Mouse (Mus musculus) lung, embryonic 14.5 days (tissue): ENCODE data around the gene Serpini1. TPM values are rescaled to one million over a fixed set of nuclear protein-coding genes. Genes with fewer than 3 reads are reported as not detected.

Experiments
- ATAC-seq: fragments of 200-750 bp; cut with Nextera tagmentation; 2 replicates; pipeline ENCODE4 v1.8.0; 2017; ENCODE audit warnings: mild to moderate bottlenecking, moderate TSS enrichment, moderate library complexity; ENCODE audit not compliant: insufficient read depth
- DNase-seq: peaks from one replicate; pipeline ENCODE4 v3.0.0-alpha.2; 2015
- H3K27ac ChIP-seq: fragments of 300-500 bp; sonication (generic); 2 replicates; pipeline ENCODE4 v1.5.1; 2014; ENCODE audit warnings: low read depth, mild to moderate bottlenecking, moderate library complexity
- H3K27me3 ChIP-seq: fragments of 300-500 bp; sonication (generic); 2 replicates; pipeline ENCODE4 v1.6.1; 2014; ENCODE audit warnings: low read length, control low read depth; ENCODE audit not compliant: insufficient read depth
- H3K36me3 ChIP-seq: fragments of 300-500 bp; sonication (generic); 2 replicates; pipeline ENCODE4 v1.6.1; 2014; ENCODE audit warnings: control low read depth; ENCODE audit not compliant: insufficient read depth
- H3K4me1 ChIP-seq: fragments of 300-500 bp; sonication (generic); 2 replicates; pipeline ENCODE4 v1.6.1; 2014; ENCODE audit warnings: antibody characterized with exemption, control low read depth; ENCODE audit not compliant: insufficient read depth
- H3K4me2 ChIP-seq: fragments of 300-500 bp; sonication (generic); 2 replicates; pipeline ENCODE4 v1.6.1; 2014; ENCODE audit warnings: mild to moderate bottlenecking
- H3K4me3 ChIP-seq: fragments of 300-500 bp; sonication (generic); 2 replicates; pipeline ENCODE4 v1.5.1; 2014; ENCODE audit warnings: low read depth, low read length
- H3K9ac ChIP-seq: fragments of 300-500 bp; sonication (generic); 2 replicates; pipeline ENCODE4 v1.6.1; 2014
- H3K9me3 ChIP-seq: fragments of 300-500 bp; sonication (generic); 2 replicates; pipeline ENCODE4 v1.6.1; 2016; ENCODE audit warnings: low read depth, low read length, control low read depth
- CTCF ChIP-seq: IDR thresholded peaks from 2 replicates; pipeline ENCODE4 v1.5.1; 2016; ENCODE audit warnings: antibody characterized with exemption, low read depth
- WGBS: fragments of 180-500 bp; shearing (Covaris S2); extraction: QIAGEN DNeasy Blood & Tissue Kit; methylation state at CpG from one replicate; pipeline ENCODE4 v1.1.7; 2014; 5-methylcytosine and 5-hydroxymethylcytosine counted together
- polyA plus RNA-seq: library from polyadenylated mRNA; unstranded; fragments of >200 nt; fragmentation: Nextera tagmentation; extraction: Ambion mirVana; gene quantifications from 2 replicates; pipeline ENCODE4 v1.2.1, GENCODE M21; 2014

Gene Serpini1
- polyA plus RNA-seq, 1 experiment from 2014 or later: 1.6 TPM

DNA sequence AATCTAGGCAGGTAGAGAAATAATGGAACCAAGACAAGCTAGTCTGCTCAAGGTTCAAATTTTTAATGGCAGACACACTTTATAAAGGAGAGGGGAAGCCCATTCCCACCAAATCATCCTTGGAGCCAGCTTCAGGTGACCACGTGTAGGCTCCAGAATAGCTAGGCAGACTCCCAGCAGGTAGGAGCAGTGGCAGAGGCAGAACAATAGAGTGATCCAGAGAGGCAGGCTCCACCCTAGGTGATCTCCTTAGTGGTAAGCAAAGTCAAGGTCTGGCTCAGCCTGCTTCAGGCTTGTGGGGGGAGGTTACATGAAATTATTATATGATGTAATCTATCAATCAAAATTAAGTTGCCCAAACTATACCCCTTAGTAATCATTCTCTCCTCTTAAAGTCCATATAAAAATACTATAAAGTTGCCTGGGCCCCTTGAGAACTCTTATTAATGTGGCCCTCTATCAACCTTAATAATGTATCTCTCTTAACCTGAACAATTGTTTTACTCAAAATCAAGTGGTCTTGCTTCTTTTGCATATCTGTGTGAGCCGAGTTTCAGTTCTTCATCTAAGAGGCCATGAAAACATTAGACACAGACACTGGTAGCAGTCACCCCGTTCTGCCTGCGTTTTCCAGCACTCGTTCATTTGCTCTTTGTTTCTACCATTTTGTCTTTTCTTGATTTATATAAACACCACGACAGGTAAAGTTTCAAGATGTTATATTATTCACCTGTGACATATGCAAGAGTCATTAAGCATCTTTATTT is 98.4 kb downstream of the Serpini1 start:
- ATAC-seq: no peak

DNA sequence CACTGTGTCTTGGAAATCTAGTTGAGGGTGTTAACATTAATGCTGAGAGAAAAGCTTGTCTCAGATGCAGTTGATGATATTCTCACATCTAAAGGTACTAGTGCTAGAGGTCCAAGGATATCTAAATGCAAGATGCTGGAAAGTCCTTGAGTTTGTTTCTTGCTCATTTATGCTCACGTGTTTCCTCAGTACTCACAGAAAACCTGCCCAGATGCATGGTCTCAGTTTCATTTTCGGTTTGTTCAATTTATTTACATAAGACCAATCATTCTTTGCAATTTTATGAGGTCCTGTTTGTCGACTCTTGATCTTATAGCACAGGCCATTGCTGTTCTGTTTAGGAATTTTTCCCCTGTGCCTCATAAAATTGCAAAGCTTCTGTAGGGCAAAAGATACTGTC is 109.6 kb downstream of the Serpini1 start:
- Histone ChIP-seq H3K4me2 (no peak overlapping the region), H3K9ac (no peak overlapping the region), H3K36me3 (no peaks in the 10 kb centered on the region), H3K9me3 (no peaks in the 10 kb centered on the region), H3K27ac (no peak overlapping the region), H3K4me1 (no peaks in the 10 kb centered on the region), H3K4me3 (no peak overlapping the region), H3K27me3 (no peaks in the 10 kb centered on the region)
- ATAC-seq (no peak), DNase-seq (no peak)
- TF ChIP-seq CTCF: no peak
- WGBS: 60% methylated on average over 3 of the region's 3 CpGs

More for the DNA sequence above, 98.4 kb downstream of the Serpini1 start:
- H3K4me1 ChIP-seq: no peaks in the 10 kb centered on the region
- H3K4me3 ChIP-seq: no peak overlapping the region
- no peak overlapping the region for H3K4me2 ChIP-seq
- 70% methylated on average over 6 of the region's 6 CpGs for WGBS
- no peak overlapping the region for H3K27ac ChIP-seq
- no peaks in the 10 kb centered on the region for H3K9me3 ChIP-seq
- TF ChIP-seq CTCF: no peak
- H3K27me3 ChIP-seq: no peaks in the 10 kb centered on the region
- DNase-seq: no peak
- no peaks in the 10 kb centered on the region for H3K36me3 ChIP-seq
- no peak overlapping the region for H3K9ac ChIP-seq

DNA sequence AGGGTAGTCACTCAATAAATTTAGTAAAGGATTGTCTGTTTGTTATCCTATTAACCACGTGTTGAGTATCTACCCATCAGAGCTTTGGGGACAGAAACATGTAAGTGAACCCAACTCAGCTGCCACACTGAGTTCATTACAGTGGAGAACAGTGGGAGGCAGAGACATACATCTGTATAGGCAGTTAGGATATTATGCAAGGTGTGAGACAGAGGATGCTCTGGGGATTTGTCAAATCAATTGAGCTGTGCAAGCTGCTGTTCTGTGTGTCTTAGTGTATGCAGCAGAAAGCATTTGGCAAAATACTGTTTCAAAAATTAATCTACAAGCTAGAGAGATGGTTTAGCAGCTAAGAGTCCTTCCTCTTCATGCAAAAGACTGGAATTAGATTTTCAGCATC is 113.1 kb downstream of the Serpini1 start:
- 43% methylated on average over 1 of the region's 1 CpGs for WGBS
- Histone ChIP-seq H3K4me3 (no peak overlapping the region), H3K9ac (no peak overlapping the region), H3K4me2 (no peak overlapping the region), H3K27me3 (no peaks in the 10 kb centered on the region), H3K9me3 (no peaks in the 10 kb centered on the region), H3K27ac (no peak overlapping the region), H3K36me3 (no peaks in the 10 kb centered on the region), H3K4me1 (no peaks in the 10 kb centered on the region)
- DNase-seq (no peak), ATAC-seq (no peak)
- no peak for TF ChIP-seq CTCF

DNA sequence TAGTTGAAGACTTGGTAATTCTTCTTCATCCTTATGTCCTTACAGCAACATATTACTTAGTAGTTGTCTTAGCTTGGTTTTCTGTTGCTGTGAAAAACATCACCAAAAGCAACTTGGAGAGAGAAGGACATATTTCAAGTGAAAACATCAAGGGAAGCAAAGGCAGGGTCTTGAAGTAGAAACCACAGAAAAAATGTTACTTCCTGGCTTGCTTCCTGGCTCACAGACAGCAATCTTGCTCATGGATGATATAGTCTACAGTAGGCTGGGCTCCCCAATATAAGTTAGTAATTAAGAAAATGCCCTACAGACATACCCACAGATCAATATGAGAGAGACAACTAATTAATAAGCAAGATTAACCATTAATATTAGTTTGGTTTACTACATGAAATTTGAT is 125.5 kb downstream of the Serpini1 start:
- Histone ChIP-seq H3K4me2 (no peak overlapping the region), H3K9me3 (no peaks in the 10 kb centered on the region), H3K27ac (no peak overlapping the region), H3K36me3 (no peaks in the 10 kb centered on the region), H3K4me3 (no peak overlapping the region), H3K27me3 (no peaks in the 10 kb centered on the region), H3K4me1 (no peaks in the 10 kb centered on the region), H3K9ac (no peak overlapping the region)
- no peak for ATAC-seq
- no peak for DNase-seq
- TF ChIP-seq CTCF: no peak

DNA sequence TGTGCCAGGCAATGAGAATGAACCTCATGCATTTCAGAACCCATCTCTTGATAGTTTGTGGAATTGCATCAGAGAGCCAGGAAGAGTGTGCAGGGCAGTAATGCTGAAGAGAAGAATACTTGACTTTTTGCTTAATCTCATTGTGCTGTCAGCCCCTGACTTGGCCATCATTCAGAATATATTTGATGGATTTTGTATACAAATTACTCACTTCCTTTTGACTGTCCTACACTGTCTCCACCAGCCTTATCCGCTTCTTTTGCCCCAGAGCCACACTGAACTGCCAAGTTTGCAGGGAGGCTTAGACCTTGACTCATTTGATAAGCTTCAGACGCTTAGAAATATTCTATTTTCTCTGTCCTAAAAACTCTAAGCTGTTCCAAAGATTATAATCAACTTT is 129.4 kb downstream of the Serpini1 start:
- Histone ChIP-seq H3K27me3 (no peaks in the 10 kb centered on the region), H3K4me1 (no peaks in the 10 kb centered on the region), H3K27ac (no peak overlapping the region), H3K36me3 (no peaks in the 10 kb centered on the region), H3K9ac (no peak overlapping the region), H3K4me3 (no peak overlapping the region), H3K9me3 (no peaks in the 10 kb centered on the region), H3K4me2 (no peak overlapping the region)
- 56% methylated on average over 2 of the region's 2 CpGs for WGBS
- ATAC-seq (no peak), DNase-seq (no peak)
- no peak for TF ChIP-seq CTCF

DNA sequence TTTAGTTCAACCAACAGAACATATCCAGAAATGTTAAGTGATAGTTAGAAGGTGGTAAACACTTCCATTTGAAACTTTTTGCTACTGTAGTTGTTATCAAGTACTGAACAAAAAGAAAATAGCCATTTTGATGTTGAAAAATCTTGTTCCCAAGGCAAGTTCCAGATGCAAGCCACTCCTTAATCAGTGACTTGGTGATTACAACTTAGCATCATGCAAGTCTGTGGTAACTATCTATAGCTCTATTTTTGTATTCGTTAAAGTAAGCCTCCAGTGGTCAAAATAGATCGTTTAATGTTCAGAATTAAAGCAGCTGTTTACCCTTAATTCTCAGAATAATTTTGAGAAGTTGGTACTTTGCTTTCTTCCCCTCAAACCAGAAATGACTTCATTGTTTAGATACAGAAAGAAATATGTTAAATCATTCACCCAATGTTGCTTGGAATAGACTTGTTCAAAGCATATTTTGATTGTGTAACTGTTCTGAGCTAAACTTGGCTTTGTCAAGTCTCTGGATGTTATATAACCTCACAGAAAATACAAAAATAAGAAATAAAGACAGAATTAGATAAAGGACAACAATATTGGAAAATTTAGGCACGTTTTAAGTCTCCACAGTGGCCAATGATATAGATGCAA is 130.0 kb downstream of the Serpini1 start:
- no peak overlapping the region for H3K4me2 ChIP-seq
- no peak overlapping the region for H3K9ac ChIP-seq
- ATAC-seq (no peak), DNase-seq (no peak)
- TF ChIP-seq CTCF: no peak
- no peaks in the 10 kb centered on the region for H3K36me3 ChIP-seq
- WGBS: 73% methylated on average over 3 of the region's 3 CpGs
- H3K27me3 ChIP-seq: no peaks in the 10 kb centered on the region
- no peak overlapping the region for H3K4me3 ChIP-seq
- H3K27ac ChIP-seq: no peak overlapping the region
- no peaks in the 10 kb centered on the region for H3K9me3 ChIP-seq
- H3K4me1 ChIP-seq: no peaks in the 10 kb centered on the region

DNA sequence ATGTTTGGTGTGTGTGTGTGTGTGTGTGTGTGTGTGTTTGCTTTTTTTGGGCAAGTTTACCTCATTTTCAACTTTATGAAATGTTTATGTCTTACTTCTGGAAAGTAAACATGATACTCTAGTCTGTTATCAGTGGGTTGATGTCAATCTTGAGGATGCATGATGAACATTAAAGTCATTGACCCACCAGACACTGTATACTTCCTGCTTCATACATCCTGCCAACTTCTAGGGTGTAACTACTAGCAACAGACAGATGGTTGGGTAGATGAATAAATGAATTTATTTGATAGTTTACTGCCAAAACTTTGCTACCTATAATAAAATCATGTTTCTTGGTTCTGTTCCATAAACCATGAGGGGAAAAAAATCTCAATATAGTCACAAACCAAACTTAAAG is 133.0 kb downstream of the Serpini1 start:
- no peak for DNase-seq
- Histone ChIP-seq H3K4me3 (no peak overlapping the region), H3K27ac (no peak overlapping the region), H3K4me2 (no peak overlapping the region), H3K27me3 (no peaks in the 10 kb centered on the region), H3K36me3 (no peaks in the 10 kb centered on the region), H3K4me1 (no peaks in the 10 kb centered on the region), H3K9ac (no peak overlapping the region), H3K9me3 (no peaks in the 10 kb centered on the region)
- no peak for ATAC-seq
- TF ChIP-seq CTCF: no peak
